Mouse (Mus musculus): Measurements from ENCODE around the gene Lca5l.

The Lca5l gene

GRCm38 (mm10) chr16:96191531-96192506, at the start of gene Lca5l:
Lca5l (minus strand) TSS chr16:96192271.
- peak; percentile 97 to 99 for DNase-seq (ENCODE audit: low spot score in 2 of 2)

GRCm38 (mm10) chr16:96235366-96235970, 43.4 kb upstream of the Lca5l start, which contains the start of gene B3galt5:
B3galt5 (plus strand) TSS chr16:96235801.
- DNase-seq (ENCODE audit: low spot score in 2 of 2) = peak in 1 of 2 experiments; percentile 2

GRCm38 (mm10) chr16:96233996-96234395, 41.9 kb upstream of the Lca5l start:
- DNase-seq (ENCODE audit: low spot score in 2 of 2) = no peak

- no peak for DNase-seq (ENCODE audit: low spot score in 2 of 2)
Measured at GRCm38 (mm10) chr16:96231974-96232373, 39.9 kb upstream of the Lca5l start.

- no peak for DNase-seq (ENCODE audit: low spot score in 2 of 2)
Measured at GRCm38 (mm10) chr16:96231251-96231650, 39.2 kb upstream of the Lca5l start.

GRCm38 (mm10) chr16:96230411-96230810, 38.3 kb upstream of the Lca5l start:
- DNase-seq (ENCODE audit: low spot score in 2 of 2) = peak; percentile 32 to 56

- peak in 1 of 2 experiments; percentile 12 for DNase-seq (ENCODE audit: low spot score in 2 of 2)
Measured at GRCm38 (mm10) chr16:96229044-96229555, 37.0 kb upstream of the Lca5l start.

GRCm38 (mm10) chr16:96228438-96228837, 36.4 kb upstream of the Lca5l start:
- no peak for DNase-seq (ENCODE audit: low spot score in 2 of 2)

- DNase-seq (ENCODE audit: low spot score in 2 of 2) = no peak
Measured at GRCm38 (mm10) chr16:96222452-96222851, 30.4 kb upstream of the Lca5l start.

- DNase-seq (ENCODE audit: low spot score in 2 of 2) = no peak
Measured at GRCm38 (mm10) chr16:96221959-96222358, 29.9 kb upstream of the Lca5l start.

GRCm38 (mm10) chr16:96221491-96221890, 29.4 kb upstream of the Lca5l start:
- no peak for DNase-seq (ENCODE audit: low spot score in 2 of 2)

GRCm38 (mm10) chr16:96213027-96213426, 21.0 kb upstream of the Lca5l start:
- no peak for DNase-seq (ENCODE audit: low spot score in 2 of 2)

- DNase-seq (ENCODE audit: low spot score in 2 of 2) = no peak
Measured at GRCm38 (mm10) chr16:96210856-96211255, 18.8 kb upstream of the Lca5l start.

- DNase-seq (ENCODE audit: low spot score in 2 of 2) = peak in 1 of 2 experiments; percentile 33
Measured at GRCm38 (mm10) chr16:96209789-96210188, 17.7 kb upstream of the Lca5l start.

- DNase-seq (ENCODE audit: low spot score in 2 of 2) = no peak
Measured at GRCm38 (mm10) chr16:96201485-96202232, 9.6 kb upstream of the Lca5l start.

- DNase-seq (ENCODE audit: low spot score in 2 of 2) = no peak
Measured at GRCm38 (mm10) chr16:96200702-96201028, 8.6 kb upstream of the Lca5l start.

- DNase-seq (ENCODE audit: low spot score in 2 of 2) = no peak
Measured at GRCm38 (mm10) chr16:96199913-96200701, 8.0 kb upstream of the Lca5l start, which contains the start of gene Sh3bgr. Sh3bgr (plus strand) TSS chr16:96200450.

GRCm38 (mm10) chr16:96187619-96188018, 4.5 kb downstream of the Lca5l start:
- no peak for DNase-seq (ENCODE audit: low spot score in 2 of 2)

GRCm38 (mm10) chr16:96179156-96179555, 12.9 kb downstream of the Lca5l start:
- DNase-seq (ENCODE audit: low spot score in 2 of 2) = no peak

GRCm38 (mm10) chr16:96175399-96175798, 16.7 kb downstream of the Lca5l start:
- DNase-seq (ENCODE audit: low spot score in 2 of 2) = no peak

- DNase-seq (ENCODE audit: low spot score in 2 of 2) = no peak
Measured at GRCm38 (mm10) chr16:96173648-96174047, 18.4 kb downstream of the Lca5l start.
